Mouse (Mus musculus) megakaryocyte, embryonic 14.5 days (primary cell): ENCODE data around the gene B830017H08Rik.

Experiments used
- FLI1 ChIP-seq: IDR thresholded peaks from 2 replicates; pipeline ENCODE4 v1.6.1; 2012; ENCODE audit warnings: low read length, inconsistent platforms, mixed read lengths
- GATA1 ChIP-seq: IDR thresholded peaks from 3 replicates; pipeline ENCODE4 v1.6.1; 2012; ENCODE audit warnings: mixed read lengths, low read length, inconsistent platforms, borderline replicate concordance

DNA sequence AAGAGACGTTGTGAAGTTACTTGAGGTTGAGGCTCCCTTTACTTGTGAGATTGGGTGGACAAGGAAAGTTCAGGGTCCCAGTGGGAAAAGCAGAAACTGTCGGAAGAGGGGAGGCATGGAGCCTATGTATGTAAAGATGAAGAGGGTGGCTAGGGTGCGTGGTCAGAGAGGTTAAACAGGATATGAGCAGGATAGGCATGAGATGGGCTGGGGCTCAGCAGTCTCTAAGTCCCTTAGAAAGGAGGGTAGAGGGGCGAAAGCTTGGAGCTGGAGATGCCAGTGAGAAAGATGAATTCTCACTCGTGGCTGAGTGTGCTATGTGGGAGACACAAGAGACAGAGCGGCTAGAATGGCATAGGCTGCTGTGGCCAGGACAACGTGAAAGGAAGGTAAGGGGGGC, at the start of gene B830017H08Rik:
- TF ChIP-seq FLI1 (no peak), GATA1 (no peak)
